Mouse (Mus musculus): ENCODE results near the gene Lman2l. TPM values are rescaled to one million over a fixed set of nuclear protein-coding genes. Genes with fewer than 3 reads are reported as not detected.

Gene Lman2l
- polyA plus RNA-seq, 1 experiment from 2014 or later = 15.9 TPM

DNA sequence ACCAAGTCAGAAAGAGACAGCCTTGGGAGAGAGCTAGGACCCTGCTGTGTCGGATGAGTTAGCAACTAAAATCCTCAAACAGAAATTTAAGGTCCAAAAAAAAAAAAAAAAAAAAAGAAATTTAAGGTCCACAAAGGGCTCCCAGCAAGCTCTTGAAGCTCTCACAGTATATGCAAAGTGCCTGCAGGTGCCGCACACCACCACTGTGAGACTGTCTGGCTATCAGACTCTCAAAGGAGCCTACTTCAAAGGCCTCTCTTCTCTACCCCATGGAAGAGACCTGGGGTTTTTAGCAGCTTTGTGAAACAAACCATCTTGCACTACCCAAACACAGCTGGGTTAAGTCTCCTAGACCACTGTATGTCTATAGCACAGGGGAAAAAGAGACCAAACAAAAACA, 15.6 kb downstream of the Lman2l start:
- ATAC-seq = no peak
- H3K9me3 ChIP-seq (ENCODE audit: low read length) = no peaks in the 10 kb centered on the region
- H3K27me3 ChIP-seq (replicated peaks; ENCODE audit: insufficient read depth, low read length) = no peaks in the 10 kb centered on the region
- 75% methylated on average over 2 of the region's 2 CpGs for WGBS
- peaks cover 12% of the 10 kb centered on the region; the same call in 1 of the 2 replicates for H3K36me3 ChIP-seq (ENCODE audit: insufficient read depth, low read length)
- H3K9ac ChIP-seq (replicated peaks; ENCODE audit: low read depth) = no peak overlapping the region
- H3K4me3 ChIP-seq (ENCODE audit: low read depth, low read length) = no peak overlapping the region
- no peaks in the 10 kb centered on the region for H3K4me1 ChIP-seq (ENCODE audit: insufficient read depth, low read depth, low read length)
- no peak for TF ChIP-seq EP300 (IDR thresholded peaks at IDR 0.05)
- TF ChIP-seq CTCF (IDR thresholded peaks at IDR 0.05) = no peak
- no peak for DNase-seq (ENCODE audit: low spot score)
- no peak overlapping the region for H3K4me2 ChIP-seq (replicated peaks; ENCODE audit: low read depth, low read length)
- no peak overlapping the region for H3K27ac ChIP-seq (ENCODE audit: low read length)

- H3K27me3 ChIP-seq (replicated peaks; ENCODE audit: insufficient read depth, low read length) = no peaks in the 10 kb centered on the region
- no peak overlapping the region for H3K4me2 ChIP-seq (replicated peaks; ENCODE audit: low read depth, low read length)
- WGBS = 71% methylated on average over 6 of the region's 6 CpGs
- no peak for DNase-seq (ENCODE audit: low spot score)
- H3K9me3 ChIP-seq (ENCODE audit: low read length) = no peaks in the 10 kb centered on the region
- no peak for TF ChIP-seq EP300 (IDR thresholded peaks at IDR 0.05)
- TF ChIP-seq CTCF (IDR thresholded peaks at IDR 0.05) = no peak
- ATAC-seq = no peak
- no peak overlapping the region for H3K4me3 ChIP-seq (ENCODE audit: low read depth, low read length)
- no peak overlapping the region for H3K9ac ChIP-seq (replicated peaks; ENCODE audit: low read depth)
- no peaks in the 10 kb centered on the region for H3K36me3 ChIP-seq (ENCODE audit: insufficient read depth, low read length)
- H3K4me1 ChIP-seq (ENCODE audit: insufficient read depth, low read depth, low read length) = no peaks in the 10 kb centered on the region
- no peak overlapping the region for H3K27ac ChIP-seq (ENCODE audit: low read length)
Measured at GRCm38 (mm10) chr1:36404531-36404930, 40.5 kb downstream of the Lman2l start.

GRCm38 (mm10) chr1:36401509-36401908, 43.6 kb downstream of the Lman2l start:
- Histone ChIP-seq H3K27me3 (replicated peaks; ENCODE audit: insufficient read depth, low read length) (no peaks in the 10 kb centered on the region), H3K9me3 (ENCODE audit: low read length) (no peaks in the 10 kb centered on the region), H3K27ac (ENCODE audit: low read length) (no peak overlapping the region), H3K4me3 (ENCODE audit: low read depth, low read length) (no peak overlapping the region), H3K4me2 (replicated peaks; ENCODE audit: low read depth, low read length) (no peak overlapping the region), H3K36me3 (ENCODE audit: insufficient read depth, low read length) (no peaks in the 10 kb centered on the region), H3K4me1 (ENCODE audit: insufficient read depth, low read depth, low read length) (no peaks in the 10 kb centered on the region), H3K9ac (replicated peaks; ENCODE audit: low read depth) (no peak overlapping the region)
- ATAC-seq (no peak), DNase-seq (ENCODE audit: low spot score) (no peak)
- 44% methylated on average over 4 of the region's 4 CpGs for WGBS
- TF ChIP-seq CTCF (IDR thresholded peaks at IDR 0.05) (no peak), EP300 (IDR thresholded peaks at IDR 0.05) (no peak)

DNA sequence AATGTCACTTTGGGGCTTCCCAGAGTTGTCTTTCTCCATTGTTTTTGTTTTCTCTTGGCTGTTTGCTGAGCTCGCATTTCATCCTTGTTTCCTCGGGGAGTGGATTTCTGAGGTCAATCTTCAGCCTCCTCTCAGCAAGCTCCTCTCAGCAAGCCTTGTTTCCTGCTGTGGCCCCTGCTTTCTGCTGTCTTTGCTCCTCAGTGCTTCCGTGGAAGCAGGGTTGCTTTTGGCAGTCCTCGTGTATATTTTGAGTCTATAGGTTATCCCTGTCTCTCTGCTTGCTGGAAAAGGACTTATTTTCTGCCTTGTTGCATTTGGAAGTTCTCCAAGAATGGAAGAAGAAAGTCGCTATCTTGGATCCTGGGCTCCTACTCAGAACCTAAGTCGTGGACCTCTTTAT, 48.0 kb downstream of the Lman2l start:
- Histone ChIP-seq H3K4me1 (ENCODE audit: insufficient read depth, low read depth, low read length) (no peaks in the 10 kb centered on the region), H3K4me2 (replicated peaks; ENCODE audit: low read depth, low read length) (no peak overlapping the region), H3K36me3 (ENCODE audit: insufficient read depth, low read length) (no peaks in the 10 kb centered on the region), H3K27ac (ENCODE audit: low read length) (no peak overlapping the region), H3K9me3 (ENCODE audit: low read length) (no peaks in the 10 kb centered on the region), H3K27me3 (replicated peaks; ENCODE audit: insufficient read depth, low read length) (no peaks in the 10 kb centered on the region), H3K4me3 (ENCODE audit: low read depth, low read length) (no peak overlapping the region), H3K9ac (replicated peaks; ENCODE audit: low read depth) (no peak overlapping the region)
- TF ChIP-seq EP300 (IDR thresholded peaks at IDR 0.05) (no peak), CTCF (IDR thresholded peaks at IDR 0.05) (no peak)
- DNase-seq (ENCODE audit: low spot score) = no peak
- ATAC-seq = no peak
- 17% methylated on average over 6 of the region's 6 CpGs for WGBS

DNA sequence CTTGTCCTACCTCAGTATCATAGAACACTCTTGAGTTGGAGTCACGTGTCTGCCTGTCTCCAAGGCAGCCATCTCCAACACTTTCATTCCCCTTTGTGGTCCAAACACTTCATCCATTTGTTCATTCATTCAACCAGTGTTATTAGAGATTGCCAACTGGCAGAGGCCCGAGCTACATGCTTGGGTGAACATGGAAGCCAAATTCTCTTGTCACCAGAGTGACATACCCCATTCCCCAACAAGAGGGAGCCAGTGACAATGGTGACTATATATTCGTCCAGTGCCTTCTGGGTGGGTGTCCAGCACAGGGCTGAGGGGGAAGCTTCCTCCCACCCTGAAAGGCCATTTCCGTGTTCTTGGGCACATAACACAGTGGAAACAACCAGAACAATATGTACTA, 65.5 kb downstream of the Lman2l start:
- ATAC-seq (no peak), DNase-seq (ENCODE audit: low spot score) (no peak)
- no peak for TF ChIP-seq EP300 (IDR thresholded peaks at IDR 0.05)
- peak; percentile 21 for TF ChIP-seq CTCF (IDR thresholded peaks at IDR 0.05)
- WGBS = 54% methylated on average over 4 of the region's 4 CpGs
- Histone ChIP-seq H3K4me3 (ENCODE audit: low read depth, low read length) (no peak overlapping the region), H3K9me3 (ENCODE audit: low read length) (no peaks in the 10 kb centered on the region), H3K27me3 (replicated peaks; ENCODE audit: insufficient read depth, low read length) (no peaks in the 10 kb centered on the region), H3K9ac (replicated peaks; ENCODE audit: low read depth) (no peak overlapping the region), H3K4me2 (replicated peaks; ENCODE audit: low read depth, low read length) (no peak overlapping the region), H3K4me1 (ENCODE audit: insufficient read depth, low read depth, low read length) (no peaks in the 10 kb centered on the region), H3K36me3 (ENCODE audit: insufficient read depth, low read length) (no peaks in the 10 kb centered on the region), H3K27ac (ENCODE audit: low read length) (no peak overlapping the region)

- H3K27me3 ChIP-seq (replicated peaks; ENCODE audit: insufficient read depth, low read length) = no peaks in the 10 kb centered on the region
- WGBS = 61% methylated on average over 6 of the region's 6 CpGs
Measured at GRCm38 (mm10) chr1:36378880-36379279, 66.2 kb downstream of the Lman2l start.

More at GRCm38 (mm10) chr1:36378880-36379279, 66.2 kb downstream of the Lman2l start:
- no peaks in the 10 kb centered on the region for H3K9me3 ChIP-seq (ENCODE audit: low read length)
- no peak overlapping the region for H3K9ac ChIP-seq (replicated peaks; ENCODE audit: low read depth)
- ATAC-seq (no peak), DNase-seq (ENCODE audit: low spot score) (no peak)
- H3K4me2 ChIP-seq (replicated peaks; ENCODE audit: low read depth, low read length) = no peak overlapping the region
- no peaks in the 10 kb centered on the region for H3K36me3 ChIP-seq (ENCODE audit: insufficient read depth, low read length)
- no peaks in the 10 kb centered on the region for H3K4me1 ChIP-seq (ENCODE audit: insufficient read depth, low read depth, low read length)
- no peak overlapping the region for H3K4me3 ChIP-seq (ENCODE audit: low read depth, low read length)
- no peak for TF ChIP-seq CTCF (IDR thresholded peaks at IDR 0.05)
- TF ChIP-seq EP300 (IDR thresholded peaks at IDR 0.05) = no peak
- H3K27ac ChIP-seq (ENCODE audit: low read length) = no peak overlapping the region
